Mouse (Mus musculus) thymus, adult 2 months (tissue): Measurements from ENCODE around the gene Zswim8. TPM values are rescaled to one million over a fixed set of nuclear protein-coding genes. Genes with fewer than 3 reads are reported as not detected.
"Not testable (repeated sequence)": the region's sequence is repeated elsewhere in the genome, so short reads cannot be mapped to it uniquely, and the experiment has no call there.

ENCODE experiments used
- DNase-seq: peaks from one replicate; pipeline ENCODE4 v3.0.0; 2021
- H3K27ac ChIP-seq: fragments of 200-500 bp; 2 replicates; pipeline ENCODE4 v1.5.1; 2012; ENCODE audit warnings: low read length, control low read depth; ENCODE audit not compliant: control insufficient read depth, insufficient read depth
- H3K27me3 ChIP-seq: fragments of 200-500 bp; 2 replicates; pipeline ENCODE4 v1.6.1; 2012; ENCODE audit warnings: mild to moderate bottlenecking, low read length, moderate library complexity, mixed read lengths; ENCODE audit not compliant: control insufficient read depth, insufficient read depth
- H3K36me3 ChIP-seq: fragments of 200-500 bp; 2 replicates; pipeline ENCODE4 v1.6.1; 2012; ENCODE audit warnings: mild to moderate bottlenecking, low read length, moderate library complexity; ENCODE audit not compliant: control insufficient read depth, insufficient read depth
- H3K4me1 ChIP-seq: fragments of 200-500 bp; replicated peaks from 2 replicates; pipeline ENCODE4 v1.6.1; 2012; ENCODE audit warnings: low read length; ENCODE audit not compliant: control insufficient read depth, insufficient read depth
- H3K4me3 ChIP-seq: fragments of 200-500 bp; 2 replicates; pipeline ENCODE4 v1.5.1; 2012; ENCODE audit warnings: mild to moderate bottlenecking, low read length, control low read depth, moderate library complexity; ENCODE audit not compliant: control insufficient read depth, insufficient read depth
- CTCF ChIP-seq: fragments of 200-500 bp; IDR thresholded peaks from 2 replicates; pipeline ENCODE4 v1.5.1; 2012; ENCODE audit warnings: mild to moderate bottlenecking, control low read depth, low read length, moderate library complexity, borderline replicate concordance; ENCODE audit not compliant: control insufficient read depth, poor library complexity, insufficient read depth; ENCODE audit errors: extremely low read depth
- POLR2A ChIP-seq: fragments of 200-500 bp; IDR thresholded peaks from 2 replicates; pipeline ENCODE4 v1.6.1; 2012; ENCODE audit warnings: mild to moderate bottlenecking, low read length, control low read depth, moderate library complexity; ENCODE audit not compliant: control insufficient read depth, poor library complexity, insufficient read depth; ENCODE audit errors: extremely low read depth
- WGBS: fragments of 180-500 bp; shearing (Covaris S2); methylation state at CpG from one replicate; pipeline ENCODE4 v1.1.7; 2018; 5-methylcytosine and 5-hydroxymethylcytosine counted together
- polyA plus RNA-seq: library from polyadenylated mRNA; depleted of rRNA; stranded (reverse); fragments of >200 nt; gene quantifications from 2 replicates; pipeline ENCODE4 v1.2.3, GENCODE M21; 2012

Gene Zswim8
- polyA plus RNA-seq, 1 experiment: 296 TPM

GRCm38 (mm10) chr14:20701554-20701953 lies 5.8 kb upstream of the Zswim8 start:
- Histone ChIP-seq H3K27me3 (no peaks in the 10 kb centered on the region), H3K4me1 (peaks cover 4% of the 10 kb centered on the region), H3K27ac (no peak overlapping the region), H3K4me3 (no peak overlapping the region), H3K36me3 (no peaks in the 10 kb centered on the region)
- WGBS: 88% methylated on average over 8 of the region's 8 CpGs
- DNase-seq: no peak
- TF ChIP-seq CTCF: no peak

- TF ChIP-seq CTCF: no peak
- DNase-seq: no peak
- whole genome bisulfite sequencing: 14% methylated on average over 15 of the region's 15 CpGs
- Histone ChIP-seq H3K4me1 (no peaks in the 10 kb centered on the region), H3K27ac (no peak overlapping the region), H3K36me3 (no peaks in the 10 kb centered on the region), H3K27me3 (no peaks in the 10 kb centered on the region), H3K4me3 (peak overlapping the region; percentile 95)
Observed at GRCm38 (mm10) chr14:20702096-20702740, 5.1 kb upstream of the Zswim8 start.

- no peaks in the 10 kb centered on the region for H3K27me3 ChIP-seq
- peak within 1 kb of the TSS; percentile 47; the same call in 1 of the 2 replicates for H3K27ac ChIP-seq
- TF ChIP-seq CTCF (no peak), POLR2A (peak; percentile 82; the same call in 1 of the 2 replicates)
- WGBS: under 1% methylated on average over 61 of the region's 61 CpGs
- H3K4me1 ChIP-seq: no peaks in the 10 kb centered on the region
- peak within 1 kb of the TSS; percentile 95 for H3K4me3 ChIP-seq
- no peaks in the 10 kb centered on the region for H3K36me3 ChIP-seq
- peak; percentile 86 for DNase-seq
Observed at GRCm38 (mm10) chr14:20702741-20703381, 4.5 kb upstream of the Zswim8 start, which contains the start of gene Chchd1. Chchd1 (plus strand) TSS chr14:20703006.

GRCm38 (mm10) chr14:20703461-20703860 lies 3.9 kb upstream of the Zswim8 start:
- not testable (repeated sequence) for H3K4me1 ChIP-seq, DNase-seq, H3K27me3 ChIP-seq, H3K27ac ChIP-seq, H3K36me3 ChIP-seq
- WGBS: 7% methylated on average over 8 of the region's 8 CpGs
- peak overlapping the region; percentile 95 for H3K4me3 ChIP-seq

- no peaks in the 10 kb centered on the region for H3K27me3 ChIP-seq
- peaks cover 14% of the 10 kb centered on the region for H3K36me3 ChIP-seq
- DNase-seq: no peak
- H3K4me1 ChIP-seq: peaks cover 7% of the 10 kb centered on the region
- no peak for TF ChIP-seq CTCF
- TF ChIP-seq POLR2A: no peak
- H3K27ac ChIP-seq: peak overlapping the region; percentile 36
- WGBS: under 1% methylated on average over 10 of the region's 10 CpGs
- peak overlapping the region; percentile 91 for H3K4me3 ChIP-seq
Observed at GRCm38 (mm10) chr14:20708239-20708638, 887 bp downstream of the Zswim8 start.

- peaks cover 53% of the 10 kb centered on the region for H3K36me3 ChIP-seq
- no peaks in the 10 kb centered on the region for H3K27me3 ChIP-seq
- no peak for TF ChIP-seq CTCF
- TF ChIP-seq POLR2A: no peak
- H3K4me3 ChIP-seq: no peak overlapping the region
- WGBS: 95% methylated on average over 11 of the region's 11 CpGs
- H3K27ac ChIP-seq: no peak overlapping the region
- H3K4me1 ChIP-seq: peaks cover 3% of the 10 kb centered on the region; the same call in 1 of the 2 replicates
- no peak for DNase-seq
Observed at GRCm38 (mm10) chr14:20713832-20714231, 6.5 kb downstream of the Zswim8 start.

- H3K27ac ChIP-seq: no peak overlapping the region
- peaks cover 72% of the 10 kb centered on the region for H3K36me3 ChIP-seq
- 95% methylated on average over 10 of the region's 10 CpGs for WGBS
- TF ChIP-seq POLR2A (no peak), CTCF (no peak)
- H3K27me3 ChIP-seq: no peaks in the 10 kb centered on the region
- DNase-seq: no peak
- H3K4me1 ChIP-seq: no peaks in the 10 kb centered on the region
- no peak overlapping the region for H3K4me3 ChIP-seq
Observed at GRCm38 (mm10) chr14:20718443-20718842, 11.1 kb downstream of the Zswim8 start.
